Mouse (Mus musculus) forebrain, embryonic 12.5 days (tissue): ENCODE results near the gene Twf2. TPM values are rescaled to one million over a fixed set of nuclear protein-coding genes. Genes with fewer than 3 reads are reported as not detected.
A peak's percentile ranks its signal among the peaks of the same experiment; 100 is the strongest.

Source experiments
- ATAC-seq: fragments of 200-750 bp; cut with Nextera tagmentation; 2 replicates; pipeline ENCODE4 v1.8.0; 2017; ENCODE audit warnings: moderate TSS enrichment; ENCODE audit not compliant: low FRiP score
- H3K27ac ChIP-seq: fragments of 300-500 bp; sonication (generic); 2 replicates; pipeline ENCODE4 v1.5.1; 2016; ENCODE audit warnings: mild to moderate bottlenecking
- H3K27me3 ChIP-seq: fragments of 300-500 bp; sonication (generic); 2 replicates; pipeline ENCODE4 v1.6.1; 2016; ENCODE audit warnings: mild to moderate bottlenecking
- H3K36me3 ChIP-seq: fragments of 300-500 bp; sonication (generic); replicated peaks from 2 replicates; pipeline ENCODE4 v1.6.1; 2016; ENCODE audit warnings: mild to moderate bottlenecking
- H3K4me1 ChIP-seq: fragments of 300-500 bp; sonication (generic); 2 replicates; pipeline ENCODE4 v1.6.1; 2016
- H3K4me2 ChIP-seq: fragments of 300-500 bp; sonication (generic); 2 replicates; pipeline ENCODE4 v1.6.1; 2016; ENCODE audit warnings: mild to moderate bottlenecking, moderate library complexity
- H3K4me3 ChIP-seq: fragments of 300-500 bp; sonication (generic); replicated peaks from 2 replicates; pipeline ENCODE4 v1.5.1; 2016; ENCODE audit warnings: mild to moderate bottlenecking
- H3K9ac ChIP-seq: fragments of 300-500 bp; sonication (generic); 2 replicates; pipeline ENCODE4 v1.6.1; 2016; ENCODE audit warnings: mild to moderate bottlenecking
- H3K9me3 ChIP-seq: fragments of 300-500 bp; sonication (generic); 2 replicates; pipeline ENCODE4 v1.6.1; 2016
- WGBS: fragments of 180-500 bp; shearing (Covaris S2); methylation state at CpG from one replicate; pipeline ENCODE4 v1.1.7; 2016; 5-methylcytosine and 5-hydroxymethylcytosine counted together
- microRNA counts: library from miRNA; unstranded; fragments of <30 nt; microRNA quantifications from one replicate; lab custom pipeline; 2017
- microRNA-seq: library from miRNA; unstranded; fragments of <30 nt; microRNA quantifications from one replicate; pipeline ENCODE4, GENCODE M21; 2017
- polyA plus RNA-seq: library from polyadenylated mRNA; unstranded; fragments of >200 nt; fragmentation: Nextera tagmentation; extraction: Ambion mirVana; gene quantifications from 2 replicates; pipeline ENCODE4 v1.2.1, GENCODE M21; 2016

Twf2 gene
- polyA plus RNA-seq, 1 experiment from 2014 or later, result 59.3 TPM

GRCm38 (mm10) chr9:106258412-106258811 lies 55.5 kb downstream of the Twf2 start:
- no peak overlapping the region for H3K4me3 ChIP-seq
- 91% methylated on average over 4 of the region's 4 CpGs for WGBS
- no peak for ATAC-seq
- no peaks in the 10 kb centered on the region for H3K9me3 ChIP-seq
- H3K4me1 ChIP-seq, result no peaks in the 10 kb centered on the region
- no peaks in the 10 kb centered on the region for H3K27me3 ChIP-seq
- H3K36me3 ChIP-seq, result no peaks in the 10 kb centered on the region
- H3K9ac ChIP-seq, result no peak overlapping the region
- H3K4me2 ChIP-seq, result no peak overlapping the region
- H3K27ac ChIP-seq, result no peak overlapping the region

GRCm38 (mm10) chr9:106258990-106259389 lies 56.1 kb downstream of the Twf2 start:
- no peak overlapping the region for H3K4me2 ChIP-seq
- no peaks in the 10 kb centered on the region for H3K4me1 ChIP-seq
- no peak overlapping the region for H3K9ac ChIP-seq
- no peak for ATAC-seq
- no peak overlapping the region for H3K27ac ChIP-seq
- H3K4me3 ChIP-seq, result no peak overlapping the region
- H3K27me3 ChIP-seq, result no peaks in the 10 kb centered on the region
- H3K9me3 ChIP-seq, result no peaks in the 10 kb centered on the region
- no peaks in the 10 kb centered on the region for H3K36me3 ChIP-seq
- 65% methylated on average over 5 of the region's 5 CpGs for WGBS

- H3K9ac ChIP-seq, result no peak overlapping the region
- H3K4me2 ChIP-seq, result no peak overlapping the region
- H3K4me1 ChIP-seq, result no peaks in the 10 kb centered on the region
- H3K27ac ChIP-seq, result no peak overlapping the region
- no peaks in the 10 kb centered on the region for H3K36me3 ChIP-seq
- H3K27me3 ChIP-seq, result no peaks in the 10 kb centered on the region
- 91% methylated on average over 6 of the region's 6 CpGs for WGBS
- ATAC-seq, result no peak
- no peaks in the 10 kb centered on the region for H3K9me3 ChIP-seq
- H3K4me3 ChIP-seq, result no peak overlapping the region
Observed at GRCm38 (mm10) chr9:106261058-106261457, 58.1 kb downstream of the Twf2 start.

GRCm38 (mm10) chr9:106261491-106261890 lies 58.6 kb downstream of the Twf2 start:
- Histone ChIP-seq H3K4me3 (no peak overlapping the region), H3K36me3 (no peaks in the 10 kb centered on the region), H3K4me1 (no peaks in the 10 kb centered on the region), H3K27ac (no peak overlapping the region), H3K27me3 (no peaks in the 10 kb centered on the region), H3K9me3 (no peaks in the 10 kb centered on the region), H3K4me2 (no peak overlapping the region), H3K9ac (no peak overlapping the region)
- WGBS, result 88% methylated on average over 3 of the region's 3 CpGs
- ATAC-seq, result no peak

GRCm38 (mm10) chr9:106262075-106262474 lies 59.2 kb downstream of the Twf2 start:
- no peaks in the 10 kb centered on the region for H3K27me3 ChIP-seq
- H3K36me3 ChIP-seq, result no peaks in the 10 kb centered on the region
- no peak overlapping the region for H3K4me2 ChIP-seq
- H3K9ac ChIP-seq, result no peak overlapping the region
- no peaks in the 10 kb centered on the region for H3K9me3 ChIP-seq
- H3K4me3 ChIP-seq, result no peak overlapping the region
- H3K27ac ChIP-seq, result no peak overlapping the region
- WGBS, result 89% methylated on average over 3 of the region's 3 CpGs
- H3K4me1 ChIP-seq, result no peaks in the 10 kb centered on the region
- no peak for ATAC-seq

GRCm38 (mm10) chr9:106263381-106263924 lies 60.5 kb downstream of the Twf2 start:
- Histone ChIP-seq H3K27ac (no peak overlapping the region), H3K4me3 (no peak overlapping the region), H3K9me3 (no peaks in the 10 kb centered on the region), H3K9ac (no peak overlapping the region), H3K4me1 (peaks cover 2% of the 10 kb centered on the region; the same call in 1 of the 2 replicates), H3K4me2 (no peak overlapping the region), H3K27me3 (no peaks in the 10 kb centered on the region), H3K36me3 (no peaks in the 10 kb centered on the region)
- 86% methylated on average over 9 of the region's 9 CpGs for WGBS
- ATAC-seq, result no peak

MicroRNAs within 50 kb of the gene (microRNA counts, 519-probe panel; counts per million panel counts)
- 6,995 counts per million, percentile 92 among the panel's probes with 10 or more counts for microRNA mmu-let-7g (lab: Ali Mortazavi, UCI)

Small RNAs within 50 kb of the gene (microRNA-seq; reads per million reads assigned to microRNA genes)
- gene Mir135a-1, result 408 reads per million, percentile 67 among the genes with 10 or more reads in this experiment
- 27,837 reads per million, percentile 99 among the genes with 10 or more reads in this experiment for gene Mirlet7g

Other genes with a start within 250 kb of the Twf2 start
- 0.08 and 0.18 TPM in 2 replicates for gene Col6a5, start 242.5 kb upstream of the Twf2 start, polyA plus RNA-seq
- gene Col6a4, start 106.3 kb upstream of the Twf2 start, polyA plus RNA-seq, result 0.27 and 0.70 TPM in 2 replicates
- gene Glyctk, start 45.0 kb upstream of the Twf2 start, polyA plus RNA-seq, result 9.1 and 10.2 TPM in 2 replicates
- gene Wdr82, start 32.2 kb upstream of the Twf2 start, polyA plus RNA-seq, result 38.1 and 41.2 TPM in 2 replicates
- gene Ppm1m, start 3.4 kb upstream of the Twf2 start, polyA plus RNA-seq, result 29.6 and 33.3 TPM in 2 replicates
- gene Tlr9, start 19.5 kb downstream of the Twf2 start, polyA plus RNA-seq, result not detected in 2 replicates
- 78.0 and 79.0 TPM in 2 replicates for gene Alas1, start 45.5 kb downstream of the Twf2 start, polyA plus RNA-seq
- gene Poc1a, start 78.0 kb downstream of the Twf2 start, polyA plus RNA-seq, result 23.4 and 23.8 TPM in 2 replicates
- gene Dusp7, start 165.5 kb downstream of the Twf2 start, polyA plus RNA-seq, result 12.1 and 16.3 TPM in 2 replicates
- gene Rpl29, start 226.3 kb downstream of the Twf2 start, polyA plus RNA-seq, result 757 and 770 TPM in 2 replicates
- gene Acy1, start 235.2 kb downstream of the Twf2 start, polyA plus RNA-seq, result 38.0 and 42.6 TPM in 2 replicates
- 4.4 TPM in 2 replicates for gene Abhd14b, start 244.4 kb downstream of the Twf2 start, polyA plus RNA-seq
- 37.7 and 39.0 TPM in 2 replicates for gene Abhd14a, start 244.6 kb downstream of the Twf2 start, polyA plus RNA-seq